Mouse (Mus musculus): Measurements from ENCODE around the gene Hoxd4.

Gene Hoxd4

DNA sequence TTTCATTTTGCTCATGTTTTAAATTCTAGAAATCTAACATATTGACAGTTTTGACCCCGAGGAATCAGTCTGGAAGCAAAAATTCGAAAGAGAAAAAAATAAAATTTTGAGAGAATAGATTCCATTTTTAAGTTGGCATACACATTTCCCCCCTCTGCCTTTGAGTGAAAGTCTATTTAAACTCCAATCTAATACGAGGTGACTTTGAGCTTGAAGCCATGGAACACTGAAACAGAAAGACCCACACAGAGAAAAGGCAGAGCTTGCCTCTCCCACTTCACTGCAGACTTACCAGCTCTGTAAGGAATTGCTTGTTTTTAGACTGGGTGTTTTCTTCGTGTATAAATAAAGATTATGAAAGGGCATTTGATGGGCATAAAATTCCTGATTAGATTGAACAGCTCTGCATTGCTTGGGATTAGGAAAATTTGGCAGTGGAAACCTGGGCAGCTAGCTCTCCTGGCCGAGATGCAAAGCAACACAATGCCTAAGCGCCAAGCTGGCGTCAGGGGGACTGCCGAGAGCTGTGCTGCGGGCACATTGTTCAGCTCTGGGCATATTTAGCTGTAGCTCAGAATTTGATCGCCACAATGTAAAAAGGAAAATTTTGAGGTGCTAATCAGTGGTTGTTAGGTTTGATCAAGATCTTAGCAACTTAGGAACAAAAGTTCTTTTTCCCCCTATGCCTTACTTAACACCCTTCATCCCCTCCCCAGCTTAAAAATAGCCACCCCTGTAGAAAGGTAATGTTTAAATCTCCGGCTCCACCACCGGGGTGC, 22.7 kb upstream of the Hoxd4 start:
- in situ Hi-C loops (cut with MboI; ENCODE audit: low pct_unique_long_range_greater_than_20kb in 1 of 2, low sequenced_read_pairs in 2 of 2, unreplicated experiment in 1 of 2) = loop anchor here (10.0 to 25.0 kb wide), 2 partner anchors 46 to 898 kb away; no protein-coding TSS in a partner anchor

DNA sequence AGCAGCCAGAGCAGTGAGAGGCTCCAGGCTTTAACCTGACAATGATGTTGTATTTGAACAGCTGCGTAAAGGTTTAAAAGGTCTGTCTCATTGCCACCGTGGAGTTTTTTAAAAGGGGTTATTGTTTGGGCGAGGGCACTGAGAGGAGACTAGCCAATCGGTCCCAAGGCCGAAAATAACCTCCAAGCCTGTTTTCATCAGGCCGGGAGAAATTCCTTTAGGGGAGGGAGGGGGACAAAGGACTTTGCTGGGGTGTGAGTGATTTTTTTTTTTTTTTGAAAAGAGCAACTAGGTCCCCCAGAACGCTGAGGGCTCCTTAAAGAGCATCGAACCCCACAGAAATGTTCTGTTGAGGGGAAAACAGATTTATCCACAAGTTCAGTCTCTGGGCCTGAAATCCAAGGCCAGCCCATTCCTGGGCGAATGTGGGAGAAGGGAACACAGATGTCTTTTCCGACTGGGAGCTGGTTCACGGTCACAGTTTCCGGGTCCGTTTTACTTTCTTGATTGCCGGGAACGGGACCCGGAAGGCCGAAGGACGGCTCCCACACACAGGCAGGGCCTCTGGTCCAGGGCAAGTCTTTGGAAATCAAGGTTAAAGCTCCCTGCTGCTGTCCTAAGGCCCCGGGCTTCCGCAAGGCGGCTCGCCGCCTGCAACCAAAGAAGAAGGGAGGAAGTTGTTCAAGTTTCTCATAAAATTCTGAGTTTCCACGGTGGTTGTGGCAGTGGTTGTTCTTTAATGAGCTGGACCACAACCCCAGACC, 22.0 kb upstream of the Hoxd4 start:
- in situ Hi-C loops (cut with MboI; ENCODE audit: low pct_unique_long_range_greater_than_20kb in 1 of 2, low sequenced_read_pairs in 2 of 2, unreplicated experiment in 1 of 2) = loop anchor here (10.0 to 25.0 kb wide), 4 partner anchors 45 to 898 kb away; no protein-coding TSS in a partner anchor

DNA sequence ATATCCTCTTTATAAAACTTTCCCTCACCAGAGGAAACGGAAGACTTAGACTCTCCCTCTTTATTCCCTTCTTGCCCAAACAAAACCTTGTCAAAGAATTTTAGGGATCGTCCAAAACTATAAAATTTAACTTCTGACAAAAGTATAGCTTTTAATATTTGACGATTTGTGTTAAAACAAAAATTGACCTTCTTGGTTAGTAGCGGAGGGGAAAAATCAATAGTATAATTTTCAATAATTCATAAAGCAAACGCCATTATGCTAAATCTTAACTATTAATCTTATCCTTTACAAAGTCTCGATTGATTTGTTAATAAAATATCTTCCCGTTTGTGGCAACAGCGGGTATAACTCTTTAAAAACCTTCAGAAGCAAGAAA, 21.4 kb upstream of the Hoxd4 start:
- in situ Hi-C loops (cut with MboI; ENCODE audit: low pct_unique_long_range_greater_than_20kb in 1 of 2, low sequenced_read_pairs in 2 of 2, unreplicated experiment in 1 of 2) = loop anchor here (10.0 to 25.0 kb wide), 3 partner anchors 274 to 897 kb away; no protein-coding TSS in a partner anchor

DNA sequence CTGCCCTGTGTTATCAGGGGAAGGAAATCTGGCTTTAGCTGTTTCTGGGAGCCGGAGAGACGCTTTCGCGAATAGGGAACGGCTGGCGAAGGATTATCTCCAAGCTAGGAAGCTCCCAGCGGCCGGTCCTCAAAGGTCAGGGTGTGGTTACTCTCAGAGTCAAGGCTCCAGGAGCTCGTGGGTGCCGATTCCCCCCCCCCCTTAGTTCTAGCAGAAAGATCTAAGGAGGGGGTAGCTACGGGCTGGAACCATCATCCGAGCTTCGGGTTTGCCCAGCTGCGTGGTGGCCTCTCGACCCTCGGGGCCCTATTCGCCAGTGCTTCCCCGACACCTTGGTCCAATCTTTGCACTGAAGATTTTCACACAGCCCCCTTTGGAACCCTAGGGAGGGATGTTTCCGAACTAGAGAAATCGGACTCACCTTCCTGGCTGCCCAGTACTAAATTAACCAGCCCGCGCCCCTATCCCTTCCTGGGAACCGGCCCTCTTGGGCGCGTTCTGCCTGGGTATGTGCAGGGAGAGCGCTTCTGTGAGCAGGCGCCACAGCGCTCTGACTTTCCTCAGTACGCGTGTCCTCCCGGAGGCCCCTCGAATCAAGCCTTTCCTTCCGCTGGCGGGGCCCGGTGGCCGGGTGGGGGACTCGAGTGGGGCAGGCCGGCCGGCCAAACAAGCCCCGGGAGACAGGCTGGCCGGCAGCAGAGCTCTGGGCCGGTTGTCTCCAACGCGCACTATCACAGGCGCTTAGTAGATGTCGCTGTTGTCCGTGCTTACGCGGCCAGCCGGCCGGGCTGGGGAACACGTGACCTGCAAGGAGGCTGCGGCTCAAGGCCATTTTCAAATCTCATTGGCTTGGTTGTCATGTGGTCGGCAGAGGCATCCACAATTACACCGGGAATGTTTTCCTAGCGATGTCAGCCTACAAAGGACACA, 20.4 kb upstream of the Hoxd4 start, which contains the start of gene Hoxd10:
Hoxd10 (plus strand) TSS at position 903 of the 930 bp plus-strand sequence.
- in situ Hi-C loops (cut with MboI; ENCODE audit: low pct_unique_long_range_greater_than_20kb in 1 of 2, low sequenced_read_pairs in 2 of 2, unreplicated experiment in 1 of 2) = loop anchor here (10.0 to 25.0 kb wide), 3 partner anchors 274 to 896 kb away; no protein-coding TSS in a partner anchor

DNA sequence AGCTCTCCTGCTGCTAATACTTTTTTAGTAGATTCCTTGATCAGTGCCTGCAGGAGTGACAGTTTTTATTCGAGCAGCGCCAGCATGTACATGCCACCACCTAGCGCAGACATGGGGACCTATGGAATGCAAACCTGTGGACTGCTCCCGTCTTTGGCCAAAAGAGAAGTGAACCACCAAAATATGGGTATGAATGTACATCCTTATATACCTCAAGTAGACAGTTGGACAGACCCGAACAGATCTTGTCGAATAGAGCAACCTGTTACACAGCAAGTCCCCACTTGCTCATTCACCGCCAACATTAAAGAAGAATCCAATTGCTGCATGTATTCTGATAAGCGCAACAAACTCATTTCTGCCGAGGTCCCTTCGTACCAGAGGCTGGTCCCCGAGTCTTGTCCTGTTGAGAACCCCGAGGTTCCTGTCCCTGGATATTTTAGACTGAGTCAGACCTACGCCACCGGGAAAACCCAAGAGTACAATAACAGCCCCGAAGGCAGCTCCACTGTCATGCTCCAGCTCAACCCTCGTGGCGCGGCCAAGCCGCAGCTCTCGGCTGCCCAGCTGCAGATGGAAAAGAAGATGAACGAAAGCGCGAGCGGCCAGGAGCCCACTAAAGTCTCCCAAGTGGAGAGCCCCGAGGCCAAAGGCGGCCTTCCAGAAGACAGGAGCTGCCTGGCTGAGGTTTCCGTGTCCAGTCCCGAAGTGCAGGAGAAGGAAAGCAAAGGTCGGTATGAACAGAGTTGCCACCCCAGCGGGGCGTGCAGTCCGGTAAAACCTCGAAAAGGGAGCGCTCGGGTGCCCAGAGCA, 19.5 kb upstream of the Hoxd4 start:
- in situ Hi-C loops (cut with MboI; ENCODE audit: low pct_unique_long_range_greater_than_20kb in 1 of 2, low sequenced_read_pairs in 2 of 2, unreplicated experiment in 1 of 2) = loop anchor here (10.0 to 25.0 kb wide), 3 partner anchors 273 to 895 kb away; no protein-coding TSS in a partner anchor

DNA sequence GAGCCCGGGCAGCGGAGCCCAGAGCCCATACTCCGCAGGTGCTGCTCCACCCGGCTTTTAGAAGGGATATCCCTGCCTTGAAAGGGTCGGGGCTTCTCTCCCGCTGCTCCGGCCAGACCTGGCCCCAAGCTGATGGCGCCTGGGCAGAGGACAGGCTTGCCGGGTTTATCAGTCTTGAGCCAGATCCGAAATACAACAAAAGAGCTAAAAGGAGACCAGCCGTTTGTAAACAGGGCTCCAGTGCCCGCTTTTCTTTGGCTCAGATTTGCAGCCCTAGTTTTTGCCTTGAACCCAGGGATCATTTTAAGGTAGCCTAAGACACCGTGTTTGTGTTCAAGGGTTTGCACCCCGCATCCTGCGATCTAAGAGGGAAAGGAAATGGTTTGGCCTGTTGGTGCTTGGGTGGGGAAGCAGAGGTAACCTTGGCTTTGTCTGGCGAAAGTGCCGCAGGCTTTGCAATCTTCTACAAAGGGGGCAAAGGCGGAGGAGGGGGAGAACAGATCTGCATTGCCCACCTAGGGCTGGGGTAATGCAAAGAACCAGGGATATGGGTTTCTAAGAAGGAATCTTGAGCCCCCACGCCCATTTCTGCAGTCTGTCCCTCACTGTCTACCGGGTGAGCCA, 18.8 kb upstream of the Hoxd4 start:
- in situ Hi-C loops (cut with MboI; ENCODE audit: low pct_unique_long_range_greater_than_20kb in 1 of 2, low sequenced_read_pairs in 2 of 2, unreplicated experiment in 1 of 2) = loop anchor here (10.0 to 25.0 kb wide), 3 partner anchors 272 to 894 kb away; no protein-coding TSS in a partner anchor

DNA sequence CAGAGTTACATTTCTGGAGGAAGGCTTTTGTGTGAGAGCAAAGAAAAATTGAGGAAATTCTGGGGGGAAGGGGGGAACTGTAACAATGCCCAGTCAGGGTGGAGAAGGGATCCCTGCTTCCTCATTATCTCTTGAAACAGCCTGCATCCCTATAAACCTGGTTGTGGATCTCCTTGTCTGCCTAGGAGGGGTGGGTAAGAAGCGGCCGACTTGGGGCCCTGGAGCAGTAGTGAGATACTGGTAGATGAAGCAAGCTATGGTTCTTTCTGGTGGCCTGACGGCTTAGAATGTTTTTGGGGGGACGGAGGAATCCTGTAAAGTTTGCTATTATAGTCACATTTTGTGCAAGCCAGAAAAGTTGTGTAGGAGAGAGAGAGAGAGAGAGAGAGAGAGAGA, 18.3 kb upstream of the Hoxd4 start:
- in situ Hi-C loops (cut with MboI; ENCODE audit: low pct_unique_long_range_greater_than_20kb in 1 of 2, low sequenced_read_pairs in 2 of 2, unreplicated experiment in 1 of 2) = loop anchor here (10.0 to 25.0 kb wide), 3 partner anchors 271 to 894 kb away; no protein-coding TSS in a partner anchor

DNA sequence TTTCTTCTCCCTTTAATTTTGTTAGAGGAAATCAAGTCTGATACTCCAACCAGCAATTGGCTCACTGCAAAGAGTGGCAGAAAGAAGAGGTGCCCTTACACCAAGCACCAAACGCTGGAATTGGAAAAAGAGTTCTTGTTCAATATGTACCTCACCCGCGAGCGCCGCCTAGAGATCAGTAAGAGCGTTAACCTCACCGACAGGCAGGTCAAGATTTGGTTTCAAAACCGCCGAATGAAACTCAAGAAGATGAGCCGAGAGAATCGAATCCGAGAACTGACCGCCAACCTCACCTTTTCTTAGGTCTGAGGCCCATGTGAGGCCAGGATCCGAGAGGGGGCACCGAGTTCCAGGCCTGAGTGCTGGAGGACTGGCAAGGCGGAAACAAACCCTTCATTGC, 17.7 kb upstream of the Hoxd4 start:
- in situ Hi-C loops (cut with MboI; ENCODE audit: low pct_unique_long_range_greater_than_20kb in 1 of 2, low sequenced_read_pairs in 2 of 2, unreplicated experiment in 1 of 2) = loop anchor here (10.0 to 25.0 kb wide), 3 partner anchors 271 to 893 kb away; no protein-coding TSS in a partner anchor

DNA sequence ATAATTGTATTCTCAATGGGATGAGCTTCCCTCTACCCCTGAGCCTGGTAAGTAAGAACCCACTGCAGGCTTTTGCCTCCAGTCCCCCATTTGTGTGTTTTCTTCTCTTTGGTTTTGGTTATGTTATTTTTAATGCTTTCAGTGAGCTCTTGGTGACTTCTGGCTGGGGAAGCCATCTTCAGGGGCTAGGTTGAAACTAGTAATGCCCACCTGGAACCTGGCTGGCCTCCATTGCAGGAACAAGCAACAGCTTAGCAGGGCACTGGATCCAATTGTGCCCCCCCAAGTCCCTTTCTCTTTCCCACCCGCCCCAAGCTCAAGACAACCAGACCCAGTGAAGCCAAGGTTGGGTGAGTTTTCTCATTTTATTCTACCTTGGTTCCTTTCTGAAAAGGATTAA, 16.3 kb upstream of the Hoxd4 start:
- in situ Hi-C loops (cut with MboI; ENCODE audit: low pct_unique_long_range_greater_than_20kb in 1 of 2, low sequenced_read_pairs in 2 of 2, unreplicated experiment in 1 of 2) = loop anchor here (10.0 to 25.0 kb wide), 3 partner anchors 269 to 892 kb away; no protein-coding TSS in a partner anchor

DNA sequence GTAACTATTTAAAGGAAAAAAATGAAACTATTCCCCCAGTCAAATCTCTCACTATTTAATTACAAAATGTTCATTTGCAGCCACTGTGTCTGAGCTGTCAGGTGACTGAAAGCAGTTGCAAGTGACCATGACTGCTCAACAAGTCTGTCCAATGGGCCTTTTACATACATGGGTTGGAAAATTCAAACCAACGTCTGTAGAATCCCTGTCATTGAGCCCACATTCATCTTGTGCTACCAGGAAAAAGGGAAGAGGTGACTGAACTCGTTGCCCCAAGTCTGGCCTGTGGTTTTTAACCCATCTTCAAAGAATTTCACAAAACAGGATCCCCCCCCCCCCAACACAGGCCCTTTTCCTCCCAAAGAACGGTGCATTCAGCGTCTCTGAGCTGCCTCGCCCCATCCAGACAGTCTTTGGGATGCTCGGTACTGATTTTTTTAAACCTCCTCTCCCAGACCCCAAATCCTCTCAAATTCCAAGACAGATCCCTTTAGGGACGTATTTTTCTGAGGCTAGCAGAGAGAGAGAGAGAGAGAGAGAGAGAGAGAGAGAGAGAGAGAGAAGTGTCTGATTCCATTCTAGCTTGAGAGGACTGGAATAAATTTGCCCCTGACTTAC, 15.8 kb upstream of the Hoxd4 start:
- in situ Hi-C loops (cut with MboI; ENCODE audit: low pct_unique_long_range_greater_than_20kb in 1 of 2, low sequenced_read_pairs in 2 of 2, unreplicated experiment in 1 of 2) = loop anchor here (10.0 to 25.0 kb wide), 3 partner anchors 269 to 891 kb away; no protein-coding TSS in a partner anchor

DNA sequence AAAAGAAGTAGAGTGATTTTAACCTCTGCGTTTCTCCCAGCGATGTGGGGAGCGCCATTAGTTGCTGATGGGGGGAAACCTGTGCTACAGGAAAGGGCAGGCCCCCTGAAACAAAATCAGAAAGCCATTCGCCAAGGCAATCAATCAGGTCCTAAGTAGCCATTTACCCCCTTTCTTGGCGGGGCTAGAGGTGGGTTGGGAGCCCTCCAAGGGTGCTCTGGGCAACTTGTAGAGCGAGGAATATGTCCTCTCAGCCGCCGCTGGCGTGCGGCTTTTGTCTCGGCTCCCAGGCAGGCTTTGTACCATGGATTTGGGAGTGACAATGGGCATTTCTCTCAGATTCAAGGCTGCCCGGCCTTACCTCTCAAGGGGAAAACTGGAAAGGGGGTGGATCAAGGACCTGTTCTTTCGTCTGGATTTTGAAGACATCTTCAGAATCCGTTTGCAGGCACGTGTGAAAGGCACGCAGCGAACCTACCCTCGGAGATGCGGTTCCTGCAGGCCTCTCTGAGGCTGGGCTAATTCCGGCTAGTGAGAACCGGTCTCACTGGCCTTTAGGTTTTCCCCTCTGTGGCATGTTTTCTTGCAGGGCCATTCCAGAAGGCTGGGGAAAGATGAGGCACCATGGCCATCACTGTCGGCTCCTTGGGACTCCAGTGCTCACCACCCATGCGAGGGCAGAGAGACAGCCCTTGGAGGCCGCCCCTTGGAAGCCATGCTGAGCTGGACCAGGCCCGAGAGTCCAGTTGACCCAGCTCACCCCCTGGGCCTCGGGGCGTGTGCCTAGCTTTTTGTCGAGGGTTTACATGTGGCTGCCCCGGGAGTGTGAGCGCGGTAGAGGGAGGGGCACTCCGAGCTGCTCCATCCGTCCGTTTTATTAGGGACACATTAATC, 15.0 kb upstream of the Hoxd4 start:
- in situ Hi-C loops (cut with MboI; ENCODE audit: low pct_unique_long_range_greater_than_20kb in 1 of 2, low sequenced_read_pairs in 2 of 2, unreplicated experiment in 1 of 2) = loop anchor here (10.0 to 25.0 kb wide), 3 partner anchors 268 to 891 kb away; no protein-coding TSS in a partner anchor

DNA sequence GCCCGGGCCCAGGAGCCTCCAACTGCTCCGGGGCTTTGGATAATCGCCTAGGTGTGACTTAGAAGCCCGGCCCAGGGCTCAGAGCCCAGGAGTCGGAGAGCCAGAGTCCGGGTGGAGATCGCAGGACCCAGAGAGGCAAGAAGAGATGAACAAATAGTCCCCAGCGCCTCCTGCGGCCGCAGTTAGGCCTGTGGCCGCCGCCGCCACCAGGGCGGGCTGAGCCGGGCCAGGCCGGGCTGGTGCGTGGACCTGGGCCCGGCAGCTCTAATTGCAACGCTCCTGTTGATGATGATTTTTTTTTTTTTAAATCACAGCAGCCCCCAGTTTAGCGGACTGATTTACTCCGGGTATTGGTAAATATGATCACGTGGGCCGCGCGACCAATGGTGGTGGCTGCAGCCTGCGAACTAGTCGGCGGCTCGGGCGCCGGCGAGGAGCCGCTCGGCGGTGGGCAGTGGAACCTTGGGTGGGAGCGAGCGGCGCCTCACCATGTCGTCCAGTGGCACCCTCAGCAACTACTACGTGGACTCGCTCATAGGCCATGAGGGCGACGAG, 14.1 kb upstream of the Hoxd4 start, which contains the start of gene Hoxd9:
Hoxd9 (plus strand) TSS at position 161 of the 555 bp plus-strand sequence.
- in situ Hi-C loops (cut with MboI; ENCODE audit: low pct_unique_long_range_greater_than_20kb in 1 of 2, low sequenced_read_pairs in 2 of 2, unreplicated experiment in 1 of 2) = loop anchor here (10.0 to 25.0 kb wide), 3 partner anchors 267 to 890 kb away; no protein-coding TSS in a partner anchor

DNA sequence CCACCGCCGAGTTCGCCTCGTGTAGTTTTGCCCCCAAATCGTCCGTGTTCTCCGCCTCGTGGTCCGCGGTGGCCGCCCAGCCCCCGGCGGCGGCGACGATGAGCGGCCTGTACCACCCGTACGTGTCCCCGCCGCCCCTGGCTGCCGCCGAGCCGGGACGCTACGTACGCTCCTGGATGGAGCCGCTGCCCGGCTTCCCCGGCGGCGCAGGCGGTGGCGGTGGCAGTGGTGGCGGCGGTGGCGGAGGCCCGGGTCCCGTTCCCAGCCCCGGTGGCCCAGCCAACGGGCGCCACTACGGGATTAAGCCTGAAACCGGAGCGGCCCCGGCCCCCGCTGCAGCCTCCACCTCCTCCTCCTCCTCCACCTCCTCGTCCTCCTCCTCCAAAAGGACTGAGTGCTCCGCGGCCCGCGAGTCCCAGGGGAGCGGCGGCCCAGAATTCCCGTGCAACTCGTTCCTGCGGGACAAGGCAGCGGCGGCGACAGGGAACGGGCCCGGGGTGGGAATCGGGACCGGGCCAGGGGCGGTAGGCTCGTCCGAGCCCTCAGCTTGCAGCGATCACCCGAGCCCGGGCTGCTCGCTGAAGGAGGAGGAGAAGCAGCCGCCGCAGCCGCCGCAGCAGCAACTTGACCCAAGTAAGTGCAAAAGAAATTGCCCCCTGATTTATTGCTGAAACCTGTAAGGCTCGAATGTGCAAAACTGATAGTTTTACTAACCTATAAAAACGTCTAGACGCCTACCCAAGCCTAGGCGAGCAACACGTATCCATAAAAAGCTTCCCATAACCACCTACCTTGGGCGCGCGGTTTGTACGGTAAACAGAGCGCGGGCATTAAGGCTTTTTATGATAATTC, 13.3 kb upstream of the Hoxd4 start:
- in situ Hi-C loops (cut with MboI; ENCODE audit: low pct_unique_long_range_greater_than_20kb in 1 of 2, low sequenced_read_pairs in 2 of 2, unreplicated experiment in 1 of 2) = loop anchor here (10.0 to 25.0 kb wide), 3 partner anchors 266 to 889 kb away; no protein-coding TSS in a partner anchor

DNA sequence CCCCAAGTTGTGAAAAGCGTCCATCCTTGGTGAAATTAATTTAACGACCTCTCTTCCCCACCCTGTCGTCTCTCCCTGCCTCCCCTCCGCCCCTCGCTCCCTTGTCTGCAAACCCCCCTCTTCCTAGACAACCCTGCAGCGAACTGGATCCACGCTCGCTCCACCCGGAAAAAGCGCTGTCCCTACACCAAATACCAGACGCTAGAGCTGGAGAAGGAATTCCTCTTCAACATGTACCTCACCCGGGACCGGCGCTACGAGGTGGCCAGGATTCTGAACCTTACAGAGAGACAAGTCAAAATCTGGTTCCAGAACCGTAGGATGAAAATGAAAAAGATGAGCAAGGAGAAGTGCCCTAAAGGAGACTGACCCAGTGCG, 12.7 kb upstream of the Hoxd4 start:
- in situ Hi-C loops (cut with MboI; ENCODE audit: low pct_unique_long_range_greater_than_20kb in 1 of 2, low sequenced_read_pairs in 2 of 2, unreplicated experiment in 1 of 2) = loop anchor here (10.0 to 25.0 kb wide), 3 partner anchors 266 to 888 kb away; no protein-coding TSS in a partner anchor

Data from mouse embryonic stem cell (cell line).